Mouse (Mus musculus) yolk sac, embryonic 10.5 days (tissue): ENCODE measurements at regions not wholly inside any gene's neighbourhood (a gene's known extent, or its start where the extent isn't known, plus 50 kb on each side); places are given as distances from the start of the nearest gene placed in this dataset.
"Not testable (repeated sequence)": the region's sequence is repeated elsewhere in the genome, so short reads cannot be mapped to it uniquely, and the experiment has no call there.

Experiments used
- DNase-seq: peaks from one replicate; pipeline ENCODE4 v3.0.0-alpha.2; 2017; ENCODE audit warnings: low spot score

DNA sequence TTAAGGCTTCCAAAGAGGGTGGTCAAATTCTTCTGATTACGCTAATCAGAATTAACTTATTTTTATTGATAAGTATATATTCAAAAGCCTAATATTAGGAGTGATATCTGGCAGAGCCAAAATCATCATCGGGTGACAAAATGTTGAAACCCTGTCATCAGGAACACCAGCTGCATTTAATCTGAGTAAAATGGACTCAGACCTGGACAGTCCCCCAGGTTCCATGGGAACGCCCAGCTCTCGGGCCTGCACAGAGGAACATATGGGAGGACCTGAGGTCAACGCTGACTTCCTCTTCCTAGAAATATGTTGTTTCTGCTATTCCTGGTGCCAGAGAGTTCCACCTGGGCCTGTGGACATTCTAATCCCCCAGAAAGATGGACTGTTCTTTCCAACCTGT, 176.5 kb downstream of the Tmx1 start:
- DNase-seq: no peak

- DNase-seq: peak; percentile 43
Measured at GRCm38 (mm10) chr12:70631281-70631680, 178.4 kb downstream of the Tmx1 start.

DNA sequence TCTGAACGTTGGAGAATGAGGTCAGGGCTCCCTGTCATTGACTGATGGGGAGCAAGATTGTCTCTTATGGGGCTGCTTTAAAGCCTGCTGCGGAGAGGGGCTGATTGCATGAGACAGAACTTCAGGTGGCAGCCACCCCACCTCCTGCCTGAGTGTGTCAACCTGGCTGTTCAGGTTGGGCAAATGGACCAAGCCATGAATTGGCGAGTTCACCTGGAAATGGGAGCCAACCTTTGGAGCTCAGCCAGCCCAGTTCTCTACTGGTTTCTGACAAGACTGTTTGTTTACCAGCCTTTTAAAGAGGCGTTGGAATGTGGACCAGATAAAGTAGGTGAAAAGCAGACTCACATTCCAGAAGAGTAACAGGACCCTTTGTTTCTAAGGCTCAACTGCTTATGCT, 180.3 kb downstream of the Tmx1 start:
- DNase-seq: no peak

- peak; percentile 75 for DNase-seq
Measured at GRCm38 (mm10) chr12:70633622-70634365, 180.9 kb downstream of the Tmx1 start.

GRCm38 (mm10) chr12:70635997-70636396, 183.1 kb downstream of the Tmx1 start:
- DNase-seq: no peak

DNA sequence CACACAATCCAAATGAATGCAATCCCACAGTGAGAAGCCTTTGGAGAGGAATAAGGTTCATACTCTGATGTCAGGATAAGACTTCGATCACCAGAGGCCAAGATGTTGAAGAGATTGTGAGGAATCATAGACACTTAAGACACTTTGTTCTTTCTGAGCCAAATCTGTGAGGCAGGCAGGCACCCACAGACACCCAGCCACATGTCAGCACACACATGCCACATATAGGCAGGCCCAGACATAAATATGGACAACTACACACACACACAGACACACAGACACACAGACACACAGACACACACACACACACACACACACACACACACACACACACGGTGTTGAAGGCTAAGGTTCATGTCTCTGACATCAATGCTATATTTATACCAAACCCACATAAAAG, 185.1 kb upstream of the Frmd6 start:
- DNase-seq: no peak

GRCm38 (mm10) chr12:70644910-70645309, 180.4 kb upstream of the Frmd6 start:
- no peak for DNase-seq

DNA sequence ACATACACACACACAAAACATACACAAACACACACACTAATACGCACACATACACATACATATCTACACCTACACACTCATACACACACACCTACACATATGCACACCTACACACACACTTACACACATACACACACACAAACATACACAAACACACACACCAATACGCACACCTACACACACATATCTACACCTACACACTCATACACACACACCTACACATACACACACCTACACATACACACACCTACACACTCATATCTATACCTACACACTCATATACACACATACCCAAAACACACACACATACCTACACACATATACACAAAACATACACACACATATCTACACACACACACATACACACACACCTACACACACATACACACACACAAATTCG, 179.9 kb upstream of the Frmd6 start:
- DNase-seq: no peak

DNA sequence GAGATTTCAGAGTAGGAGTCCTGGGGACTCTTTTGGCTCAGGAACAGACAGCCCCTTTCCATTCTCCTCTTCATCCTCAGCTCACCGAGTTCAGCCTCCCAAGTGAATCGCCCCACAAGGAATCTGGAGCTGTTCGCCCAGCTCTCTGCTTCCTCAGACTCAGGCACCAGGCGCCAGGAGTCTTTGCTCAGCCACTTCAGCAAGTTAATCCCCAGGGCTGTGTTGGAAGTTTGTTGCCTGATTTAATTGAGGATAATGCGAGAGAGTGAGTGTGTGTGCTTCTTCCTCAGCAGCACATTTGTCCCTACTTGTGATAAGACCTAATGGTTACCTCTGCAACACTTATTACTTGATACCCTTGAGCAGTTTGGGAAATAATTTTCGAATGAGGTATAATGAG, 177.8 kb upstream of the Frmd6 start:
- DNase-seq: no peak

DNA sequence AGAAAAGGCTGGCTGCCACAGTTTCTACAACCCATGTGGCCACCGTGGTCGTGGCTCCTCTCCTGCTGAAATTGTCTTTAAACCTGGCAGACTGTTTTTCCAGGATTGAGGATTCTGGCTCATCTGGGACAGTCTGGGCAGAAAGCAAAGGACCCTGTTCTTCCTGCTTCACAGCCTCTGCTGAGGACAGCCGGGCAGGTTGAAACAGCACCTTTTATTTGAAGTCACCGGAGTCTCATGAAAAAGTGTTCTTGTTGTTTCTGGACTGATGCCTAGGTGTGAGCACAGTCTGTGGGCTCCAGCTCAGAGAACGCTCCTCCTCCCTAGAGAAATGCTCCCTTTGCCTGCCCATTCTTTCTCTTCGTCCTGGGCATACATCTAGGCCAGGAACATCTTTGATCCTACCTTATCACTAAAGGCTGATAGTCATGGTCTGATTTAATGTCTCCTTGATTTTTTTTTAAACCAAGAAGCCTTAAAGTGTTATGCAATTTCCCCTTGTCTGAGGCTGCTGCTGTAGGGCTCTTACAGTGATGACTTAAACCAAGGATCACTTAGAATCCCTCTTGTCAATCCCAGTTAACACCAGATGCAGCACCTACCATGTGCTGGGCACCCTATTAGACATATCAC, 177.0 kb upstream of the Frmd6 start:
- DNase-seq: no peak

GRCm38 (mm10) chr12:70648812-70649188, 176.5 kb upstream of the Frmd6 start:
- no peak for DNase-seq

GRCm38 (mm10) chr12:70649691-70650090, 175.6 kb upstream of the Frmd6 start:
- DNase-seq: no peak

DNA sequence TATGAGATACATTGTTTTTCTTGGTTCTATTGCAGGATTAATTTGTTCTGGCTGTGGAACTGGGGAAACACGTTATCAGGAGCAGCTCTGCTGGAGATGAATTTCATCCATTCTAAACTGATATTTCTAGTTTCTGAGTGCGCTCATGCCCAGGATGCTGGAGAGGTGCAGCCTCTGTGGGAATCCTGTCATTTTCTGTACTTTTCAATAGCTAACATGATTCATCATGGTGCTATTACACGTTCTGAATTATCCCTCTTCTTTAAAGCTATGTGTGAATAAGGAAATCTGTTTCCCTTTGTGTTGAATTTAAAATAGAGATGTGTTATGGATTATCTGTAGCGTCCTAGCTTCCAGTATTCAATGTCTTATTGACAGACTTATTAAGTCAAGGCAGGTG, 174.8 kb upstream of the Frmd6 start:
- DNase-seq: no peak

GRCm38 (mm10) chr12:70652751-70653150, 172.6 kb upstream of the Frmd6 start:
- no peak for DNase-seq

GRCm38 (mm10) chr12:70653971-70654370, 171.3 kb upstream of the Frmd6 start:
- no peak for DNase-seq

- DNase-seq: no peak
Measured at GRCm38 (mm10) chr12:70654546-70654945, 170.8 kb upstream of the Frmd6 start.

GRCm38 (mm10) chr12:70655411-70655811, 169.9 kb upstream of the Frmd6 start:
- no peak for DNase-seq

DNA sequence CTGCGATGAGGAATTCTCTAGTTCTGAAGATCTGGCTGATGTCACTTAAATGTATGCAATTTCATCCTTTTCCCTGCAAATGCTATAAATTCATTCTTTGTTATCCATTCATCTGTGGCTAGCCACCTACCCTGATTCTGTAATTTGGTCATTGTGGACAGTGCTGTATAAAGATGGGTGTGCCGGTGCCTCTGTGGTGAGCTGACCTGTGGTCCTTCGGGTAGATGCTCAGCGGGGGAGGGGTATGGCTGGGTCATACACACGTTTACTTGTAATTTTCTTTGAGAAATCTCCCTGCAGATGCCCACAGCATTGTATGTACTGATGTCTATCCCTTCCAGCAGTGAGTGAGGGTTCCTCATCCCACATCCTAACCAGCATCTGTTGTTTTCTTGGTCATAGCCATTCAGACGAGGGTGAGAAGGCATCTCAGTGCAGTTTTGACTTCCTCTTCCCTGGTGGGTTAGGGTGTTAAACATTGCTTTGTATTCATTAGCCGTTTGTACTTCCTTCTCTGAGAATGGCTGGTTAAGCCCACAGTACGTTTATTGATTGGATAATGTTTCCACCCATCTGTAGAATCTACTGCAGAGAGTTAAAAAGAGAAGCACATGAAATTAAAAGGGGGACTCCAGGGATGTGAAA, 169.3 kb upstream of the Frmd6 start:
- DNase-seq: no peak

GRCm38 (mm10) chr12:70656805-70657492, 168.4 kb upstream of the Frmd6 start:
- DNase-seq: no peak

DNA sequence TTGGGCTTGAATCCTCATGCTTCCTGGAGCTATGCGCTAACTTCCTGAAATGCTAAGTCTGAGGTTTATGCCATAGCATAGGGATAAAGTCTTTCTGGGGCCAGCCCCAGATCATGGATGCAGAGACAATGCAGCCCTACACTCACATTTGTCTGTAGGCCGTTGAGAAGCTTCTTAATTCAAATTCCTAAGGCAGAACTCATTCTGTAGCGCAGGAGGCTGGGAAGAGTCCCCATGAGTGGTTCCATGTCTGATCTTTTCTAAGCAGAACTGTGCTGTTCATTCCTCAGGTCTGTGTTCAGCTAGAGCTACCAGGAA, 167.9 kb upstream of the Frmd6 start:
- no peak for DNase-seq

DNA sequence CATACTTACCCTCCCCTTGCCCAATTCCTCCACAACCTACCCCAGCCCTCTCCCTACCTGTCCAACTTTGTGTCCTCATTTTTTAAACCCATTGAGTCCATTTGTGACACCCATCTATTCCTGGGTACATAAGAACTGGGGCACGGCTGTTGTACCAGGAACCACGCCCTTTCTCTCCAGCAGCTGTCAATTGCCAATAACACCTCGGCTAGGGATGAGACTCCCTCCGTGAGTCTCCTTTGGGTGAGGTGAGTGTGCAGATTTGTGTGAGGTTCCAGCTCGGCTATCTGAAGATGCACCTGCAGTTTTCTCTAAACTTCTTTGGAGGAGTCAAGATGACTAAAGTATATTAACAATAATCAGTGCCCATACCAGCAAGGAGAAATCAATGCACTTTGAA, 167.2 kb upstream of the Frmd6 start:
- DNase-seq: no peak

GRCm38 (mm10) chr12:70660388-70660787, 164.9 kb upstream of the Frmd6 start:
- DNase-seq: no peak

DNA sequence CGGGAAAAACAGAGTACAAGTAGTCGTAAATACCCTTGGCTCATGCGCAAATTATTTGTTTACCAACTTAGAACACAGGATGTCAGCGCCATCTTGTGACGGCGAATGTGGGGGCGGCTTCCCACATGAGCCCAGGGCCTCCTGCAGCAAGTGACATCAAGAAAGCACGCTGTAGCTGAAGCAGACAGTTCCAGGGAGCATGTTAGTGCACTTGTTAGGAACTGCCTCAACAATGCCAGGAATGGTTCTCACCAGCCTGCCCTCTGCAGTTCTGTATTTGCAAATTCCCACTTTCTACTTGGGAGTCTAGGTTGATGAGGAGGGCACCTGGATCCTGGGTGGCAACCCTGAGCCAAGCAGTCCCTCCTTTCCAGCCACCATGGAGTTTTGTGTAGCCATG, 157.2 kb upstream of the Frmd6 start:
- not testable (repeated sequence) for DNase-seq
